Mouse (Mus musculus) ovary, adult 18-20 months (tissue): ENCODE data around the gene Npas2.

ENCODE experiments used
- DNase-seq: peaks from one replicate; pipeline ENCODE4 v3.0.0; 2022; ENCODE audit warnings: low spot score, mixed read lengths

Npas2 gene

GRCm38 (mm10) chr1:39284786-39285185, 91.3 kb downstream of the Npas2 start:
- DNase-seq, result peak; percentile 62

- DNase-seq, result no peak
These were observed 93.5 kb downstream of the Npas2 start for GRCm38 (mm10) chr1:39287076-39287475.

- no peak for DNase-seq
These were observed 94.3 kb downstream of the Npas2 start for GRCm38 (mm10) chr1:39287831-39288230.

DNA sequence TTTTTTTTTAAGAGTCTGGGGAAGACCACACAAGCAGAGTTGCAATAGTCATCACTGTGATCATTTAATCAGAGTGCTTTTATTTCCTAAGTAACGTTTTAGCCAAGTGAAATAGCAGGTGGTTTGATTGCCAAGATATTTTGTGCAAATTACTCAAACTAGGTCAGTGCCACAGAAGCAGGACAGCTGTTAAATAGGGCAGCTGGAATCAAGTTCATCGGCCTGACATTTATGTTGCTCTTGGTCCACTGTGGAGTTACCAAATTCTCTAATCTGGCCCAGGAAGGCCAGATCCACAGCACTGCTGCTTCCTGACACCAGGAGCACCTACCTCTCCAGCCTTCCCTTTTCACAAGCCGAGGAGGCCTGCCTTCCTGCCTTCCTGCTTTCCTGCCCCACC, 94.9 kb downstream of the Npas2 start:
- DNase-seq, result no peak

DNA sequence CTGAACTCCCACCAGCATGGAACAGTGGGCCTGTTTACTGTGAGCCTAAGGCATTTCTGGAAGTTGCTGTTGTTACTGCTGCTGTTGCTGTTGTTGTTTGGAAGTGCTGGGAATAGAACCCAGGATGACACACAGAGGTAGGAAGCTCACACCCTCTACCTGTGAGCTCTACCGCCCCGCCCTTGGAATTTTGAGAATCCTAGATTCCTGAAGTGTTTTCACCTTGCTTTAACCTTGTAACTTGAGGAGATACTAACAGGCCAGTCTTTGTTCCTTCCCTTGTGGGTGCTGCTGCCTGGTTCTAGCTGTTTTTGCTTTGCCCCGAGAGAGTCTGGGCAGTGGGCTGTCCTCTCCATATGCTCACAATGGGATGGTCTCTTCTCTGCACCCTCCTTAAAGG, 98.5 kb downstream of the Npas2 start:
- no peak for DNase-seq

DNA sequence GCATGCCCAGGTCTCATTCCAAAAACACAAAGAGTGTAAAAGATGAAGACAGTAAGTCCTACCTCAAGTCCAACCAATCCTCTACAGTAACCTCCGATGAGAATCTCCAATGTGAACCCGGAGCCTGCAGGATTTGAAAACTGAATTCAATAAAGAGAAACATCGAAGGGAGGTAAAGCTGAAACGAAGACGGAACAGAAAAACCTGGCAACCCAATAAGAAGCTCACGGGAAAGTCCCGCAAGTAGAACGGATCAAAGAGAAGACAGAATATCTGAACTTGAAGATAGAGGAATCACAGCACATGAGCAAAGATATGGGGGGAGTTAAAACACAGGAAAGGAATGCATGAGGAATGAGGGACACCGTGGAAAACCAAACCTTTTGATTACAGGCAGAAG, 104.8 kb downstream of the Npas2 start:
- no peak for DNase-seq

DNA sequence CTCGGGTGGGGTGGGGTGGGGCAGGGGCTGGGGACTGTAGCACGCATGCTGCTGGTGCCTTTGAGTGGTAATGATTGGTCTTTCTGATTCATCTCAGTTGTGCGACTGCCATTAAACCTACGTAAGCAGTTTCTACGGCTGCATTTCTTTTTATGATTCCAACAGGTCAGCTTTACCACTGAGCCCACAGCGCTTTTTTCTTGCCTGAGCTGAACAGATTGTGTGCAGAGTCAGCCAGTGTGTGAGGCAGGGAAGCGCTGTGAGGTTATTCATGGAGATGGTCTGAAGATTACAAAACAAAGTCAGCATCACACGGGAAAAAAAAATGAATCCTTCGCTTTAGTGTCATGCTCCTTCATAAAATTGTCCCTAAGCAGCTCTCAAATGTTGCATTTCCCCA, 106.7 kb downstream of the Npas2 start:
- no peak for DNase-seq

DNA sequence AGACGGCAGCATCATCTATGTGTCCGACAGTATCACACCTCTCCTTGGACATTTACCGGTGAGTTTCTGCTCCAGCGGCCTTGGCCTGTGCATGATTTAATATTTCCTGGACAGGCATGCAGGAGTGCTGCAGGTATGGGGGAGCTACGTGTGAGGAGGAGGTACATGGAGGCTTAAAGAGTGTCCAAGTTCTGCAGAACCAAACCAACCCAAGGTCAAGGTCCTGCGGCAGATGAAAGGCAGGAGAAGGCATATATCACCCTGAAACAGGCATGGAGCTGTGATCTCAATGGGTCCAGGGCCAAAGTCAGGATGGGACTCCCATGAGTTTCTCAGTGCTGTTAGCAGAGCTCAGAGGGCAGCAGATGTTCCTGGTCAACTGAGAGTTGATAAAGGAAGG, 107.1 kb downstream of the Npas2 start:
- DNase-seq, result no peak

- DNase-seq, result no peak
These were observed 108.7 kb downstream of the Npas2 start for GRCm38 (mm10) chr1:39302246-39302645.

GRCm38 (mm10) chr1:39303054-39303649, 109.6 kb downstream of the Npas2 start:
- DNase-seq, result no peak

DNA sequence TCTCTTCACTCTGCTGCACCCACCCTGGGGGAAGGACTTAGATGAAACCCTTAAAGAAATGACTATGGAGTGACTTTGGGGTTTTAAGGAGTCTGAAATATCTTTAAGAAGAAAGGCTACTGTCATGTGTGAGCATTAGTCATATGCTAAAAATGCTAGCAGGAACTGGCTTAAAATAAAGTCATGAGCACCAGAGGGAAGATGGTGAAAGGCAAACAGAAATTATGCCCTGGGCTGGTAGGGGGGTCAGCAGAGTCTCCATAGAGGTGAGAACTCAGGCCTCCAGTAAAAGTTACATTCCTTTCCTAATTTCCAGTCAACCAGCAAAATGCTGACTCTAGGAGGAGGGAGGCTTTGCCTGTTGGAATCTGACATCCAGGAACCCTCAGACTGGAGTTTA, 113.8 kb downstream of the Npas2 start:
- no peak for DNase-seq

DNA sequence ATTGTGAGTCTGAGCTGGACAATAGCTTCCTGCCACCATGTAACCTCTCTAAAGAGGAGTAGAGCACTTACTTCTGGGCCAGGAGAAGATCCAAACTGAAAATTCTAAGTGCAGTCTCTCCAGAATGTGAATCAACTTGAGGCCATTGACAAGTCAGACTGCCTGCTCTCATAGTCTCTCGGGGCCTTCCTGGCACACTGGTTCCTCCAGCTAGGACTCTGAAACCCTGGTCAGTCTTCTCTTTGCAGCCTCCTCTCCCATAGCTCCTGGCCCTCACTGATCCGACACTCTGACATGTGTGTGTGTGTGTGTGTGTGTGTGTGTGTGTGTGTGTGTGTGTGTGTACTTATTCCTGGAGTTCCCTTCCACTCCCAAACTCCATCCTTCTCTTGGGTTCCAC, 114.4 kb downstream of the Npas2 start:
- no peak for DNase-seq

GRCm38 (mm10) chr1:39309548-39309947, 116.0 kb downstream of the Npas2 start:
- DNase-seq, result no peak

GRCm38 (mm10) chr1:39312345-39312967, 118.9 kb downstream of the Npas2 start:
- DNase-seq, result no peak

DNA sequence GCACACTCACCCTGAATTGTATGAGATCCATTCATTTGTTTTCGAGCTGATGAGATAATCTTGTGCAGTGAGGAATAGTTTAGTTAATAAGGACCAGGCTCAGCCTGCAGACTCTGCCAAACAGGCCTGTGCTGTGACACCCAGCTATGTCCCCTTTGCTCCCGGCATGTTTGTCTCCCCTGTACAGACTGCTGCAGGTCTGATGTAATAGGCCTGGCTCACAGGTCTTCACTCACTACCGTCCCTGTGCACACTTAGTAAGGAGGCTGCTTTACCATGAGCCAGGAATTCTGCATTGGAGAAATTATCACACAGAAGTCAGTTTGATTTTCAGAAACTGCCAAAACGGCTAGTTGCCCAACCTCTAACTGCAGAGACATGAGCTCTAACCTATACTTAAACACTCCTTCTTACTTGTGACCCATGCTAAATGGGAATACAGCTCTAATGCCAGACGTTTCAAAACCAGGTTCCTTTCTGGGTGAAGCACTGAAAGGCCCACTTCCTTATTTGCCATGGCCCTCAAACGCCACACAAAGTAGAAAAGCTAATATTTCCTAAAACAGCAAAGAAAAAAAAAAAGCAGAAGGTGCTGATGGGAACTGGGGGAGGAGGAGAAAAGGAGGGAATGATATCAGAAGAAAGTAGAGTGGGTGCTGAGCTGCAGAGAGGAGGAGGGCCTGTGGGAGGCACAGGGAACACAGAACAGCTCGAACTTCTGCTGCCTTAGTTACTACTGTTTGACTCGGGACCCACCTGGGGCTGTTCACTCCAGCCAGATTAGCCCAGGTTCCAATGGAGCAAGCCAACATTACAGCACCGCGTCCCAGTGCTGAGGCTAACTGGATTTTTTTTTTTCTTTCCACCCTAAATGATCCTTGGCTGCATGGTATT, 120.1 kb downstream of the Npas2 start:
- DNase-seq, result peak; percentile 8

- DNase-seq, result peak; percentile 38
These were observed 124.4 kb downstream of the Npas2 start for GRCm38 (mm10) chr1:39317935-39318334.

GRCm38 (mm10) chr1:39318870-39319269, 125.3 kb downstream of the Npas2 start:
- DNase-seq, result no peak

GRCm38 (mm10) chr1:39321954-39322353, 128.4 kb downstream of the Npas2 start:
- DNase-seq, result no peak

DNA sequence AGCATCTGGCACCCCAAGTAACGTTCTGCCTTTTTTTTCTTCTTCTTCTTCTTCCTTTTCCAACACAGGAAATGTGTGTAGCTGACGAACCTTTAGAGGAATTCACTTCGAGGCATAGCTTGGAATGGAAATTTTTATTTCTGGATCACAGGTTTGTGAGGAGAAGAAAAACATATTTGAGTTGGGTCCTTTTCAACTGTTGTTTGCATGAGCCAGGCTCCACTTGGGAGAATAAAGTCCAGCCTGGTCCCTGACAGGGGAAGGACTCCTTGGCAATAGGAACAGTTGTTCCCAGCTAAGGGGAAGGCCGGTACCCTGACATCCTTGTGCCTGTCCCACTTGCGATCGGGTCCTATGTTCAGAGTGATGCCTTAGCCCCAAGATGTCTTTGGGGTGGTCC, 131.7 kb downstream of the Npas2 start:
- no peak for DNase-seq

- no peak for DNase-seq
These were observed 134.0 kb downstream of the Npas2 start for GRCm38 (mm10) chr1:39327546-39327945.

GRCm38 (mm10) chr1:39330857-39331594, 137.5 kb downstream of the Npas2 start:
- DNase-seq, result peak; percentile 45

GRCm38 (mm10) chr1:39332456-39332855, 138.9 kb downstream of the Npas2 start:
- DNase-seq, result no peak
